Mouse (Mus musculus): Measurements from ENCODE around the gene Macrod2. TPM values are rescaled to one million over a fixed set of nuclear protein-coding genes. Genes with fewer than 3 reads are reported as not detected.

Macrod2 gene
- polyA plus RNA-seq, 1 experiment from 2014 or later: 31.9 TPM

GRCm38 (mm10) chr2:141229820-141230219 is 834.7 kb downstream of the Macrod2 start:
- Histone ChIP-seq H3K4me1 (replicated peaks; ENCODE audit: control insufficient read depth, insufficient read depth) (no peaks in the 10 kb centered on the region), H3K27me3 (ENCODE audit: control insufficient read depth, insufficient read depth, low read length) (no peaks in the 10 kb centered on the region), H3K36me3 (ENCODE audit: control insufficient read depth, insufficient read depth, low read length) (no peaks in the 10 kb centered on the region), H3K9me3 (ENCODE audit: control insufficient read depth, low read length) (no peaks in the 10 kb centered on the region), H3K4me2 (replicated peaks; ENCODE audit: low read depth) (no peak overlapping the region), H3K27ac (replicated peaks) (no peak overlapping the region), H3K9ac (ENCODE audit: low read length) (no peak overlapping the region), H3K4me3 (ENCODE audit: low read depth, low read length) (no peak overlapping the region)
- TF ChIP-seq CTCF (IDR thresholded peaks at IDR 0.05; ENCODE audit: low read depth) (no peak), EP300 (optimal IDR thresholded peaks at IDR 0.05) (no peak)
- 61% methylated on average over 6 of the region's 6 CpGs for WGBS
- ATAC-seq (ENCODE audit: low FRiP score, low TSS enrichment) (no peak), DNase-seq (ENCODE audit: low spot score) (no peak)

- Histone ChIP-seq H3K4me2 (replicated peaks; ENCODE audit: low read depth) (no peak overlapping the region), H3K27me3 (ENCODE audit: control insufficient read depth, insufficient read depth, low read length) (no peaks in the 10 kb centered on the region), H3K4me1 (replicated peaks; ENCODE audit: control insufficient read depth, insufficient read depth) (no peaks in the 10 kb centered on the region), H3K9me3 (ENCODE audit: control insufficient read depth, low read length) (no peaks in the 10 kb centered on the region), H3K27ac (replicated peaks) (no peak overlapping the region), H3K9ac (ENCODE audit: low read length) (no peak overlapping the region), H3K36me3 (ENCODE audit: control insufficient read depth, insufficient read depth, low read length) (no peaks in the 10 kb centered on the region), H3K4me3 (ENCODE audit: low read depth, low read length) (no peak overlapping the region)
- DNase-seq (ENCODE audit: low spot score): no peak
- WGBS: 23% methylated on average over 16 of the region's 16 CpGs
- TF ChIP-seq CTCF (IDR thresholded peaks at IDR 0.05; ENCODE audit: low read depth) (no peak), EP300 (optimal IDR thresholded peaks at IDR 0.05) (no peak)
- ATAC-seq (ENCODE audit: low FRiP score, low TSS enrichment): no peak
Measured at GRCm38 (mm10) chr2:141231011-141231668, 836.0 kb downstream of the Macrod2 start.

- no peak overlapping the region for H3K27ac ChIP-seq (replicated peaks)
- DNase-seq (ENCODE audit: low spot score): no peak
Measured at GRCm38 (mm10) chr2:141234306-141234705, 839.2 kb downstream of the Macrod2 start.

GRCm38 (mm10) chr2:141234724-141235453 is 839.8 kb downstream of the Macrod2 start:
- H3K4me3 ChIP-seq (ENCODE audit: low read depth, low read length): no peak overlapping the region
- 42% methylated on average over 5 of the region's 5 CpGs for WGBS
- DNase-seq (ENCODE audit: low spot score): peak; percentile 15
- no peak for ATAC-seq (ENCODE audit: low FRiP score, low TSS enrichment)
- no peaks in the 10 kb centered on the region for H3K36me3 ChIP-seq (ENCODE audit: control insufficient read depth, insufficient read depth, low read length)
- H3K4me2 ChIP-seq (replicated peaks; ENCODE audit: low read depth): no peak overlapping the region
- no peaks in the 10 kb centered on the region for H3K4me1 ChIP-seq (replicated peaks; ENCODE audit: control insufficient read depth, insufficient read depth)
- no peaks in the 10 kb centered on the region for H3K9me3 ChIP-seq (ENCODE audit: control insufficient read depth, low read length)
- TF ChIP-seq EP300 (optimal IDR thresholded peaks at IDR 0.05): no peak
- TF ChIP-seq CTCF (IDR thresholded peaks at IDR 0.05; ENCODE audit: low read depth): peak; percentile 36
- H3K9ac ChIP-seq (ENCODE audit: low read length): no peak overlapping the region
- no peaks in the 10 kb centered on the region for H3K27me3 ChIP-seq (ENCODE audit: control insufficient read depth, insufficient read depth, low read length)
- H3K27ac ChIP-seq (replicated peaks): no peak overlapping the region

More at GRCm38 (mm10) chr2:141234306-141234705, 839.2 kb downstream of the Macrod2 start:
- ATAC-seq (ENCODE audit: low FRiP score, low TSS enrichment): no peak
- H3K4me2 ChIP-seq (replicated peaks; ENCODE audit: low read depth): no peak overlapping the region
- H3K9me3 ChIP-seq (ENCODE audit: control insufficient read depth, low read length): no peaks in the 10 kb centered on the region
- no peak overlapping the region for H3K4me3 ChIP-seq (ENCODE audit: low read depth, low read length)
- TF ChIP-seq CTCF (IDR thresholded peaks at IDR 0.05; ENCODE audit: low read depth) (no peak), EP300 (optimal IDR thresholded peaks at IDR 0.05) (no peak)
- WGBS: 62% methylated on average over 8 of the region's 8 CpGs
- H3K4me1 ChIP-seq (replicated peaks; ENCODE audit: control insufficient read depth, insufficient read depth): no peaks in the 10 kb centered on the region
- no peak overlapping the region for H3K9ac ChIP-seq (ENCODE audit: low read length)
- H3K27me3 ChIP-seq (ENCODE audit: control insufficient read depth, insufficient read depth, low read length): no peaks in the 10 kb centered on the region
- no peaks in the 10 kb centered on the region for H3K36me3 ChIP-seq (ENCODE audit: control insufficient read depth, insufficient read depth, low read length)

- 76% methylated on average over 2 of the region's 2 CpGs for WGBS
- DNase-seq (ENCODE audit: low spot score): no peak
- TF ChIP-seq CTCF (IDR thresholded peaks at IDR 0.05; ENCODE audit: low read depth): no peak
- TF ChIP-seq EP300 (optimal IDR thresholded peaks at IDR 0.05): no peak
- H3K4me1 ChIP-seq (replicated peaks; ENCODE audit: control insufficient read depth, insufficient read depth): no peaks in the 10 kb centered on the region
- H3K9me3 ChIP-seq (ENCODE audit: control insufficient read depth, low read length): no peaks in the 10 kb centered on the region
- no peak overlapping the region for H3K27ac ChIP-seq (replicated peaks)
- H3K4me2 ChIP-seq (replicated peaks; ENCODE audit: low read depth): no peak overlapping the region
- no peak for ATAC-seq (ENCODE audit: low FRiP score, low TSS enrichment)
- no peak overlapping the region for H3K9ac ChIP-seq (ENCODE audit: low read length)
- no peaks in the 10 kb centered on the region for H3K27me3 ChIP-seq (ENCODE audit: control insufficient read depth, insufficient read depth, low read length)
- H3K4me3 ChIP-seq (ENCODE audit: low read depth, low read length): no peak overlapping the region
- no peaks in the 10 kb centered on the region for H3K36me3 ChIP-seq (ENCODE audit: control insufficient read depth, insufficient read depth, low read length)
Measured at GRCm38 (mm10) chr2:141247680-141248079, 852.6 kb downstream of the Macrod2 start.

GRCm38 (mm10) chr2:141264582-141264981 is 869.5 kb downstream of the Macrod2 start:
- TF ChIP-seq CTCF (IDR thresholded peaks at IDR 0.05; ENCODE audit: low read depth) (no peak), EP300 (optimal IDR thresholded peaks at IDR 0.05) (no peak)
- Histone ChIP-seq H3K9ac (ENCODE audit: low read length) (no peak overlapping the region), H3K4me1 (replicated peaks; ENCODE audit: control insufficient read depth, insufficient read depth) (no peaks in the 10 kb centered on the region), H3K4me2 (replicated peaks; ENCODE audit: low read depth) (no peak overlapping the region), H3K27ac (replicated peaks) (no peak overlapping the region), H3K36me3 (ENCODE audit: control insufficient read depth, insufficient read depth, low read length) (no peaks in the 10 kb centered on the region), H3K27me3 (ENCODE audit: control insufficient read depth, insufficient read depth, low read length) (no peaks in the 10 kb centered on the region), H3K9me3 (ENCODE audit: control insufficient read depth, low read length) (no peaks in the 10 kb centered on the region), H3K4me3 (ENCODE audit: low read depth, low read length) (no peak overlapping the region)
- WGBS: 85% methylated on average over 4 of the region's 4 CpGs
- DNase-seq (ENCODE audit: low spot score) (no peak), ATAC-seq (ENCODE audit: low FRiP score, low TSS enrichment) (no peak)

Data from stomach, postnatal 0 days (tissue).